In genomic region chr7:73036801-73037555, GRCm38 (mm10) we compare ENCODE assay signal across 7 mouse cellular contexts.
A peak's percentile ranks its signal among the peaks of the same experiment; 100 is the strongest.
DNase-seq lines count a peak whose midpoint lies in the region; TF ChIP-seq lines count a peak whose summit lies in the region.

No protein-coding gene starts in this region.

- intact Hi-C loops in gastrocnemius, postnatal 36 days (cut with DNase I), result loop anchor here (10.0 kb wide), 1 partner anchor 338 kb away; the partner anchor contains the start of gene Rgma

- H3K9me3 ChIP-seq in limb, embryonic 10.5 days (replicated peaks), result no peaks in the 10 kb centered on the region

- peak; percentile 32 for DNase-seq in R1 (ENCODE audit: low read depth, low spot score)
- DNase-seq in adrenal gland, adult 2 months, result peak; percentile 52
- peak; percentile 64 to 67 for DNase-seq in gastrocnemius, postnatal 36 days
- DNase-seq in kidney, adult 2 months, result peak; percentile 40
- no peak for DNase-seq in limb, embryonic 10.5 days (ENCODE audit: low spot score)
- DNase-seq in skeletal muscle tissue, adult 2 months (ENCODE audit: low read depth, low spot score), result peak; percentile 87
- no peak for DNase-seq in thymus, postnatal 14 days

- TF ChIP-seq POLR2A in kidney, adult 2 months (IDR thresholded peaks at IDR 0.05; ENCODE audit: low read depth, low read length), result no peak

- TF ChIP-seq CTCF in kidney, adult 2 months (conservative IDR thresholded peaks at IDR 0.05; ENCODE audit: insufficient read depth, insufficient read length, low read depth, low read length), result no peak

- 32% methylated on average over 20 of the region's 20 CpGs for WGBS in kidney, adult 2 months
- 72% methylated on average over 20 of the region's 20 CpGs for WGBS in limb, embryonic 10.5 days

- no peak overlapping the region for H3K27ac ChIP-seq in kidney, adult 2 months (ENCODE audit: insufficient read depth, low read depth, low read length)
- H3K27ac ChIP-seq in limb, embryonic 10.5 days, result peak overlapping the region; percentile 46; the same call in 1 of the 2 replicates

- H3K4me3 ChIP-seq in kidney, adult 2 months (ENCODE audit: insufficient read depth, low read depth, low read length), result no peak overlapping the region
- no peak overlapping the region for H3K4me3 ChIP-seq in limb, embryonic 10.5 days

- H3K27me3 ChIP-seq in kidney, adult 2 months (replicated peaks; ENCODE audit: control insufficient read depth, insufficient read depth, low read length), result no peaks in the 10 kb centered on the region
- H3K27me3 ChIP-seq in limb, embryonic 10.5 days (ENCODE audit: low read depth, poor library complexity, severe bottlenecking), result no peaks in the 10 kb centered on the region

- H3K4me1 ChIP-seq in kidney, adult 2 months (ENCODE audit: control insufficient read depth, insufficient read depth, low read length), result no peaks in the 10 kb centered on the region
- H3K4me1 ChIP-seq in limb, embryonic 10.5 days, result peaks cover 26% of the 10 kb centered on the region

- no peaks in the 10 kb centered on the region for H3K36me3 ChIP-seq in kidney, adult 2 months (ENCODE audit: control insufficient read depth, insufficient read depth, low read length)
- H3K36me3 ChIP-seq in limb, embryonic 10.5 days, result no peaks in the 10 kb centered on the region

Comparison
In these comparisons a context has a peak if more than half of its experiments do, and no peak if none do; other contexts are left out.
1. DNase-seq: peak in R1 (single experiment), adrenal gland, adult 2 months (single experiment), gastrocnemius, postnatal 36 days (2 of 2), kidney, adult 2 months (single experiment) and skeletal muscle tissue, adult 2 months (single experiment); none in limb, embryonic 10.5 days (single experiment) and thymus, postnatal 14 days (single experiment).